Mouse (Mus musculus) E14TG2a.4 (cell line): ENCODE results near the gene Morn4.
A peak's percentile ranks its signal among the peaks of the same experiment; 100 is the strongest.

Experiments used
- CTCF ChIP-seq: conservative IDR thresholded peaks from 2 replicates; pipeline ENCODE4 v1.5.1; 2014; ENCODE audit warnings: low read length
- NANOG ChIP-seq: IDR thresholded peaks from 2 replicates; pipeline ENCODE4 v1.6.1; 2014; ENCODE audit warnings: borderline replicate concordance, low read length, mixed read lengths

DNA sequence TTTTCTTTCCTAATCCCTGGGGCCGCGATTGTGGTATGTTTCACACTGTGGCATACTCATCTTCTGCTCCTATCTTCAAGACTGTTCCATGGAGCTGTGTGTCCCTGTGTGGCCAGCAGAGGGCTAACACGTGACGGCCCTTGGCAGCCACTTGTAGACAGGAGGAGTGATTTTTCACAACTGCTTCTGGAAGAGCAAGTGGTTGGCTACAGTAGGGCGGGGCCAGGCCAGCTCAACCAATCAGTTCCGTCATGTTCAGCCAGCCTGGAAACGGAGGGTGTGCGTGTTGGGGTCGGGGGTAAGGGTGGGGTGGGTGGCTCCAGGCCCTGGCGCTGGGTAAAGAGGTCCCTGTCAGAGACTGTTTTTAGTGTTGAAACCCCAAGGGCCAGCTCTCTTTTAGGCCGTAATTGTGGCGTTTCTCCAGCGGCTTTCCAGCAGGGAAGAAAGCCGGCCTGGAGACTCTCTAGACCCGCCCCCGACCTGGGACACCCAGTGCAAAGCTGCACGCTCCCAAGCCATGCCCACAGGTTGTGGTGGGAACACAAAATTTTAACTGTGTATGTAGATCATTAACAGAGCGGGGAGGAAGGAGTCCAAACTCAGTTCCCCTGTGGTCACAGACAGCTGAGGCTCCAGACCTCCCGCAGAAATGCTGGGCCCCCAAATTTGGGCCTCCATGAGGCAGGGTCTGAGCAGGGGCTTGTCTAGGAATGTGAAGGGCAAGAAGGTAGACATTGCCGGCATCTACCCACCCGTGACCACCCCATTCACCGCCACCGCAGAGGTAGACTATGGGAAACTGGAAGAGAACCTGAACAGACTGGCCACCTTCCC lies 40.7 kb downstream of the Morn4 start, which contains the start of gene Hoga1:
- peak; percentile 55 for TF ChIP-seq CTCF
- TF ChIP-seq NANOG = no peak
